Mouse (Mus musculus): ENCODE measurements at regions not wholly inside any gene's neighbourhood (a gene's known extent, or its start where the extent isn't known, plus 50 kb on each side); places are given as distances from the start of the nearest gene placed in this dataset.

- TF ChIP-seq EP300 (IDR thresholded peaks at IDR 0.05; ENCODE audit: insufficient read depth, low read depth, low read length) (no peak), CTCF (IDR thresholded peaks at IDR 0.05) (no peak)
Measured at GRCm38 (mm10) chr3:21403551-21403950, 672.9 kb upstream of the Tbl1xr1 start.
